Mouse (Mus musculus) heart, postnatal 36 days (tissue): ENCODE results near the gene Zfp692. TPM values are rescaled to one million over a fixed set of nuclear protein-coding genes. Genes with fewer than 3 reads are reported as not detected.
"Not testable (repeated sequence)": the region's sequence is repeated elsewhere in the genome, so short reads cannot be mapped to it uniquely, and the experiment has no call there.

Experiments
- DNase-seq, 2 experiments: peaks; one replicate each; pipeline ENCODE4 v3.0.0; 2021 to 2022
- intact Hi-C: fragments of 180-260 bp; cut with DNase I; formaldehyde crosslinking; loops from one replicate; pipeline ENCODE4 v1.15.1; 2025
- total RNA-seq, 2 experiments: library from RNA; stranded (reverse); gene quantifications; 2 replicates each; pipeline ENCODE4 v1.2.3; 2021

The Zfp692 gene
- total RNA-seq = 1 to 10 TPM; 3.1 to 4.0 TPM

DNA sequence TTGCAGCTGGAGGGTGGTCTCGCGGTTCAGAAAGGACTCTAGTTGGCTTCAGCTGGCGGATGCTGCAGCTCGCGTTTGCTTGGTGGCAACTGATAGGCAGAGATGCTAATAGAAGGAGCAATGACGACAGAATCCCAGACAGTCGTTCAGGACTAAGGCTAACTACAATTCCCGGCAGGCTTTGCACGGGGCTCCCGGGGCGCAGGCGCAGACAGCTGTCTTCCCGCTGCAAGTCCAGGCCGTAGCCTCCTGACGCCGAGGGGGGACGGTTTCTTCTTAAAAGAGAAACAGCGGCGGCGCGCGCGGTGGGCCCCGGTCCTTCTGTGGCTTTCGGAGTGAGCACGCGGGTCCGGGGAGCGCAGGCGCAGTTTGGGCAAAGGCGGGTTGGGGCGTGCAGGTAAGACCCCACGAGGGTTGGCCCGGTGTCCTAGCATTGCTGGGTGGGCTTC is at the start of gene Zfp692:
Zfp692 (plus strand) TSS at position 210 of the 449 bp plus-strand sequence.
- intact Hi-C loops = no loop called here

DNA sequence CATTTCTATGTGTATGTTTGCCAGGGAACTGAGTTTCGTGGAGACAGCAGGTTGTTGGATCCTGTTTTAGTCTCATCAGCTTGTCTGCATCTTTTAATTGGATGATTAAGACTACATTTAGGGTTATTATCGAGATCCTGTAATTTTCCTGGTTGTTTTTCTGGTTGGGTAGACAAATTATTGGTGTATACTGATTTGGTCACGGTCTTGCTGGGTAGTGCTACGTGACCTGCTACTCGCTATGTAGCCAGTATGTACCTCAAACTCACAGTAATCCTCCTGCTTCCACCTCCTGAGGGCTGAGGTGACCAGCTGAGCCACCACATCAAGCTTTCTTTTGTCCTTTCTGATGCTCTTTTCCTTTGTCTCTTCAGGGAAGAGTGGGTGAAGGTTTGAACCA is 49.1 kb upstream of the Zfp692 start:
- no peak for DNase-seq
- intact Hi-C loops = no loop called here

More for the DNA sequence above, at the start of gene Zfp692:
- peak; percentile 88 to 92 for DNase-seq

DNA sequence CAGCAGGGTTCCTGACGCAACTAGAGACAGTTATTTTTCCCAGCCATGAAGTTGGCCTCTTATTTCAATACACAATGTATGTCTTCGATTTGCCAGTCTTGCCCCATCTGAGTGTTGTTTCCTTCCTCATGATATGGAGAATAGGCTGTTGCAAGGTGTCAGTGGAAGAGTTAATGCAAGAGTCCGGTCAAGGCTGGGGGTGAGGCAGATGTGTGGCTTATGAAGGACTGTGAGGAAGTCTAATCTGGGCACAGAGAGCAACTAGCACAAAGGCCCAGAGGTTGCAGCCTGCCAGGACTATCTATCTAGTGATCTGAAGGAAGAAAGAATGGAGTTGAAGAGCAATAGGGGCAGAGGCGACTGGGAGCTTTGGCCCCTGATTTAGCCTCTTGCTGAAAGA is 46.7 kb upstream of the Zfp692 start:
- intact Hi-C loops = no loop called here
- DNase-seq = no peak

DNA sequence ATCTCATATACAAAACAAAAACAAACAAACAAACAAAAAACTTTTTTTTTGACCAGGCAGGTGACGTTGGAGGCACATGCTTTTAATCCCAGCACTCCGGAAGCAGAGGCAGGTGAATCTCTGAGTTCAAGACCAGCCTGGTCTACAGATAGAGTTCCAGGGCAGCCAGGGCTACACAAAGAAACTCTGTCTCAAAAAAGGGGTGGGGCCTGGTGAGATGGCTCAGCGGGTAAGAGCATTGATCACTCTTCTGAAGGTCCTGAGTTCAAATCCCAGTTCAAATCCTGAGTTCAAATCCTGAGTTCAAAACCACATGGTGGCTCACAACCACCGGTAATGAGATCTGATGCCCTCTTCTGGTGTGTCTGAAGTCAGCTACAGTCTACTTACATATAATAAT is 45.0 kb upstream of the Zfp692 start:
- intact Hi-C loops = no loop called here
- no peak for DNase-seq

DNA sequence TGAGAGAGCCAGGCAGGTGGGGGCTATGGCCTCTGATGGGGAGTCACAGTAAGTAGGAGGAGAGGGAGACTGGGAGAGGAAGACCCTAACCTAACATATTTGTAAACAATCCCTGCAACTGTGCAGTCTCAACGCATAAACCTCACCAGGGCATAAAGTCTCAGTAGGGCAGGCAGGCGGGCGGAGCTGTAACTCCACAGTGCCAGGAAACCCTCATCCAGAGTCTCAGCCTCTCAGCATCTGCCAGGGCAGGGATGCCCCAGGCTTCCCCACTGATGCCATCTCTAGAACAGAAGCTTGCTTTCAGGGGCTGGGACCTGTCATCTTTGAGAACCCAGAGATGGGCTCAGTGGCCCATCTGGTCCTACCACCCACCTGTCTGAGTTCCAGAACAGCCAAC is 44.5 kb upstream of the Zfp692 start:
- no peak for DNase-seq
- intact Hi-C loops = no loop called here

DNA sequence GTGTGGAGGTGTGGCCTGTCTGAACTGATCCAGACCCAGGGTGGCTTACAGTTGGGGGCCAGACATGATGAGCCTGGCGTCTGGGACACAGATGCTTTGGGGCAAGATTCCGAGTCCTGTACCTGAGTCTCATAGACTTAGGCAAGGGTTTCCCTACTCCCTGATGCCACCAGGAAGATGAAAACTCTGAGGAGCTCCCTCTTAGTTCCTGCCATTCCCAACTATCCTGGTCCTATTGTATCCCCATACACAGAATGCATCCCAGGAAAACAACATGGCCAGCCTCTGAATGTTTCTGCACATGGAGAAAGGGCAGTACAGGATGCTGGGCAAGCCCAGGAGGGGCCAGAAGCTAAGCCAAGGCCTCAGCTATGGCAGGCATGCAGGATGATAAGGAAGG is 43.4 kb upstream of the Zfp692 start:
- DNase-seq = no peak
- intact Hi-C loops = no loop called here

DNA sequence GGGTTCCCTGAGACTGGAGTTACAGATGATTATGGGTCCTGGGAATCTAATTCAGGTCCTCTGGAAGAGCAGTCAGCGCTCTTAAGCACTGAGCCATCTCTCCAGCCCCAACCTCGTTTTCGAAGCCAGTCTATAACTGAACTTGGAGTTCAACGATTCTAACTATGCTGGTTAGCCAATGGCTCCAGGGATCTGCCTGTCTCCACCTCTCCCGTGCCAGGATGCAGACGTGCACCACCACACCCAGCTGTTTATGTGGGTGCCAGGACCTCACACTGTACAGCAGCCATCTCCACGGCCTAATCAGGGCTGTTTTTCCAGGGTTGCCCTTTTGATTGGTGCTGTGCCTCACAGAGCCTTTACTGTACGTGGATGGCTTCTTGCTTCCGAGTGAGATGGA is 42.3 kb upstream of the Zfp692 start:
- intact Hi-C loops = no loop called here
- no peak for DNase-seq

DNA sequence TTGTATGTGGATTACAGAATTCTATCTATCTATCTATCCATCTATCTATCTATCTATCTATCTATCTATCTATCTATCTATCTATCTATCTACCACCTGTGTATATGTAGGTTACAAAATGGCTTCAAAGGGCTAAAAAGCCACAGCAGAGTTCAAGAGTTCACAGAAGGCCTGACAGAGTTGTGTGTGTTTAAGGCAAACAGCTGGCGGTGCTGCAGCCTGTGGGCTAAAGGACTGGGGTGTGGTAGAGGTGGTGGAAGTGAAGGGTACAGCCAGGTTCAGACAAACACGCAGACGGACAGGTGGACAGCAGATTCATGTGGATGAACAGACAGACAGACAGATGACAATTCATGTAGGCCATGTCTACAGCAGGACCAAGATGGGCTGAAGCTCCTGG is 38.6 kb upstream of the Zfp692 start:
- no peak for DNase-seq
- intact Hi-C loops = no loop called here

DNA sequence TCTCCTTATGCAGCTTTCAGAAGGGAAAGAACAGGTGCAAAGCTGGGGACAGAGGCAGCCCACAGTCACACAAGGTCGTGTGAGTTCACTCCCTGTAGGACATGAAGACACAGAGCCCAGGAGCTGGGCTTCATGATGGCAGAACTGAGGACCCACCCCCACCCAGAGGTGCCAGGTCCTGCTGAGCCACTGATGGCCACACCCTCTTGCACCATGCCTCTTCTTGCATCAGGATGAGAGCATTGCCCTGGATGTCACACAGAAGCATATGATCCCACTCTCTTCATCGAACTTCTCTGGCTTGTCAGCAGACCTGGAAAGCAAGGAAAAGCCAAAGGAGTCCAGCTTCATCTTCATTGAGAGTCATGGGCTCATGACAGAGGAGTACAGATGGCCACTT is 32.3 kb upstream of the Zfp692 start, which contains the start of gene 4930438A08Rik:
4930438A08Rik (plus strand) TSS at position 228 of the 400 bp plus-strand sequence.
- intact Hi-C loops = no loop called here
- no peak for DNase-seq

DNA sequence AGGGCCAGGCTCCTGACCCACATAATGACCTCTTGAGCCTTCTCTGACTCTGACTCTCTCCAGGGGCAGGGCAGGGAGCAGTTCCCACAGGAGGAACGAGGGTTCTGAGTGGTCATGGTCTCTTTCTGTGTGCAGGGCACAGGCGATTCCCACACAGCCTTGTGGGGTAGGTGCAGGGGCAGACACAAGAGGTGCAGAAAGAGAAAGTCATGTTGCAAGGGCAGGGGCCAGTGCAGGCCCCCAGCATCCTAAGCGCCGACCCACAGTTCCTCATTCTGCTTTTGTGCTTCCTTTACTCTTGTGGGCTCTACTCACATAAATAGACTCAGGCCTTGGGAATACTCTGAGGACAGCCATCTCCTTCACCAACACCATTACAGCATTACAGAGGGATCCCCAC is 31.1 kb upstream of the Zfp692 start:
- DNase-seq = no peak
- intact Hi-C loops = no loop called here

DNA sequence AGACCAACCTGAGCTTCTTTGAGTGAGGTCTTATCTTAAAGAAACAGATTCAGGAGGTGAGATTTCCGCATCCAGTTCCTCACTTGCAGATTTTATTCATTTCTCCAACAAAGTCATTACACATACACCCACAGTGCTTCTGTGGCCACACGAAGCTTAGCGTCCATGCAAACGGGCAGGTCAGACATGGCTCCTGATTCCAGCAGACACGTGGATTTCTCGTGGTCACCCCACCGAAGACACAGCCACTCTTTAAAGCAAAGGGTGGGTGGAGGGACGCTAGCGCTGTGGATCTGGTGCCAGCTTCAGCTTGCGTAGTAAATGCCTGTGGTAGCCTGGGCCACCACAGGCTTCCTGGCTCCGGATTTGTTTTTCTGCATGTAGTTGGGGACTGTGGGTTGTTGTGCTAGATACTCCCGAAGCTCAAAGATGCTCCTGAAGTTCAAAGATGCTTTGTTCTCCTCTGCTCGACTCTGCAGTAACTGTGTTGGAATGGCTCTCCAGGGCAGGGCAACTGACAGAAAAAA is 24.8 kb upstream of the Zfp692 start:
- no peak for DNase-seq
- intact Hi-C loops = no loop called here

DNA sequence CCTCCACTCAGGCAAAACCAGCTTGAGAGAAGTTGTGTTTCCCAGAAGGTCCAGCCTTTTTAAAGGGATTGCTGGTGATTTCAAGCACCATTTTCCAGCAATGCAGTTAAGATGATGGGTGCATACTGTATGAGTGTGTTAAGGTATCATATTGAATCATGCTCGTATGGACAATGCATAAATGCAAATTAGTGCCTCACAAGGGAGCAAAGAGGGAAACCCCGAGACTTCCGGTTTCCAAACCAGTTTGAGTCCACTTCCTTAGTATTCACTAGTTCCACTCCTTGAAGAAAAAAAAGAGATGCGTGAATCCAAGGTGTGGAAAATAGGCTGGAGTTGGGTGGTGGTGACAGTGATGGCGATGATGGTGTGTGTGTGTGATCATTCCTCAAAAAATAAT is 24.4 kb upstream of the Zfp692 start:
- intact Hi-C loops = no loop called here

DNA sequence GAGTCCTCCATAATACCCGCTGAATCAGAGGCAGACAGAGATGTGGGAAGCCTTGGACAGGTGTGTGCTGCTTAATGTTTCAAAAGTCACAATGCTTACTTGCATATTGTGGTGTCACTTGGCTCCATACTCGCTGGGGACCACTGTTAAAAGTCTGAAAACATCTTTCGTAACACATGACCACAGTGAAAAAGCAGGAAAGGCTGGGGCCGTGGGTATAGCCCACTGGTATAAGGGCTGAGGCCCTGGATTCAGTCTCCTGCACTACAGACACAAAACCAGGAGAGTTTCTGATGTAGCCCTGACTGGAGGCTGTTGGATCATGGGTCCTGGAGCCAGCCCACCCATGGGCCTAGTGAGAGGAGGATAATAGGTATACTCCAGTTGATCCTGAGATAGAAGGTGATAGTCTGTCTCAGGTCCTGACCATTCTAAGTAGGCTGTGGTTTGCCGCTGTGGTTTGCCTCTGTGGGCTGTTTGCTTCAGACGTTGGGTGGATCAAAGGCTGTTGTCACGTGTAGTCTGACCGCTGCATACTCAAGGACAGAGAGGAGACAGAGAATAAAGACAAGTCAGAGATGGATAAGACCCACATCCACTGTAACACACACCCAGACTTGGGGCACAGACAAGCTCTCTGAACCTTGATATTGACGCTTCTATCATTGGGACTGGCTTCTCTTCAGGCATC is 16.7 kb upstream of the Zfp692 start:
- DNase-seq = no peak
- intact Hi-C loops = no loop called here

More for the DNA sequence above, 24.4 kb upstream of the Zfp692 start:
- DNase-seq = no peak

DNA sequence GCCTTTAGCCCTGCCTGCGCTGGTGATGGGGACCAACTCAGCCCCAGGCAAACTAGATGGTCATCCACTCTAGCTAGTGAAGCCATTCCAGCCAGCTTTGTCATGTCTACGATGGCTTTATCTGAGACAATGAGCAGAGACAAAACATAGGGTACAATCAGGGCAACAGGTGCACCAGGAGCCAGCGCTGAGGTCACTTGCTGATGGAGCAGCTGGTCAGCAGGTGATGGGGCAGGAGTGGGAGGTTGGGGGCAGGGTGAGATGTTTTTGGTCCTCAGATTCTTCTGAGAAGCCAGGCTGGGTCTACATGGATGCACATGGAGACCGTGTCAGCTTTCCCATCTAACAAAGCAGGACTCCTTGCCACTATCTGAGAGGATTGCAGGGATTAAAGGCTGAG is 16.1 kb upstream of the Zfp692 start:
- intact Hi-C loops = no loop called here

DNA sequence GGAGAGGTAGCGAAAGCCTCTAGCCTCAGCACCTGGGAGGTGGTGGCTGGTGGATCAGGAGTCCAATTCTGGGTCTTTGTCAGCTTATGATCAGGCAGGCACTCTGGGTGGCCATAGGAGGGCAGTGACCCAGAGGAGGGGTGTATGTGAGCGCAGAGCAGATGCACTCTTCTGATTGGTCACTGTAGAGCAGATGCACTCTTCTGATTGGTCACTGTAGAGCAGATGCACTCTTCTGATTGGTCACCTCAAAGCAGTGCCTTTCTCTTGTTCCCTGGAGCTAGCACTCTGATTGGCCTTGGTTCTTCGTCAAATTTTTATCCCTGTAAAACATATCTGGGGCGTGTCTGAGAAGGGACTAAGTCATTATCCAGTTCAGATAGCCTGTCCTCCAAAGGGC is 14.1 kb upstream of the Zfp692 start:
- intact Hi-C loops = no loop called here
- no peak for DNase-seq

More for the DNA sequence above, 16.1 kb upstream of the Zfp692 start:
- no peak for DNase-seq

DNA sequence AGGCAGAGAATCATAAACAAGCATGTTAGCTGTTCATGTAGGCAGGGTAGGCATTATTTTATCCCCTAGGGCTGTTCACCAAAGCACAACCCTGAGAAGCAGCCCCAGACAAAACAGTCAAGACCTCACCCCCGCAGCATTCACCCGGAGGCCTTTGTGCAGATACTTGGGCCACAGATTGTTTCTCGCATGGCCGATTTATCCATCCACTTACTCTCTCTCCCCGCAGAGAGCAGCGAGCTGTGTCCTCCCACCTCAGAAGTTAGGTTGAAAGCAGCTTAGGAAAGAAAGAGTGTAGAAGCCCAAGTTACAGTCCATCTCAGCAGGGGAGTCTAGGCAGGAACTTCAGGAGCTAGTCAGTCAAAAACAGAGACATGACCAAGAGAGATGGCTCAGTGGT is 9.5 kb upstream of the Zfp692 start:
- intact Hi-C loops = no loop called here
- DNase-seq = no peak

DNA sequence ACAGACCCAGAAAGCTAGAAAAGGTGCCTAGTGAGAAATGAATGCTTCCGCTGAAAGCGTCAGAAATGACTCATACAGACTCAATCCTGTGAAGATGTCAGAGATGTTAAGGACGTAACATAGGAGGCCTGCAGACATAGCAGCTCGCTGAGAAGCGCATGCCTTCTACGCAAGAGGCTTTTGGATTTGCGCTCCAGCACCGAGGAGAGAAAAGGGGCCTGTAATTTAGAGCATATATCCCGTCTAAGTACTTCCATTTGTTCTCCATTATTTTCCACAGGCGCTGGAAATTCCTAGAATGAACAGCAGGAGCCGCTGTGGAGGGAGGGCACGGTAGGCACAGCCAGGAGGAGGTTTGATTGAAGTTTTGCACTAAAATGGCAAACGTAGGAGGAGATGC is 5.8 kb upstream of the Zfp692 start:
- intact Hi-C loops = loop anchor here (2.0 to 5.0 kb wide), 4 partner anchors 64 to 336 kb away; partner anchors contain the start of gene Mrpl22
- DNase-seq = peak; percentile 75 to 78

DNA sequence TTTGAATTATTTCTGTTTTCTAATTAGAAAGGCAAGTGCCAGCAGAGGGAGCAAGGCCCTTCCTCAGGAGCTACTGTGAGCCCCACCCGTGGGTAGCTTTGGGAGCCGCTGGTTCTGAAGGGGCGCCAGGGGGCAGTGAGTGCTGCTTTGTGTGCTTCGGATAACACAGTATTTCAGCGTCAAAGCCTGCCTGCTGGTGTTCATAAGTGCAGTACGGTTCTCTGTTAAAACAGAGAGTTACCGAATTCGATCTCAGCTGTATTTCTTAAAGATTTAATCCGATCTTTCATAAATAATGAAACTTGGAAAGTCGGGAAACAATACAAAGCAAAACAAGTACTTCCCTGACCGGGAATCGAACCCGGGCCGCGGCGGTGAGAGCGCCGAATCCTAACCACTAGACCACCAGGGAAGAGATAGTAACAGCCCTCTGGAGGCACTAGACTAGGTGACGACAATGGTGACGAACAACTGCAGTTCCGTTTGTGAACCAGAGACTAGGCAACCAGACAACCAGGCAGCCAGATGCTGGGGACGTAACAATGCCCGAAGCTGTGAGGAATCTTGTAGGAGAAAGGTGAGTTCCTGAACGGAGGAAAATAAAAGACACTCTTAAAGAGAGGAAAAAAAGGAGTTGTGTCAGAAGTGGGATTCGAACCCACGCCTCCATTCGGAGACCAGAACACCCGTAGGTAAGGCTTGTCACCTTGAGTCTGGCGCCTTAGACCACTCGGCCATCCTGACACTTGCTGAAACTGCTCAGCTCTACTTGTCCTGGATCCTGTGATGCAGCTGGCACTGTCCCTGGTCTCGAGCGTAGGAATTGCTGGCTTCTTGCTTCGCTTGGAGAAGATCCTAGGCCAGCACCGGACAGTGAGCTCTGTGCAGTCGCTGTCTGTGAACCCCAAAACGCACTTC is 4.8 kb upstream of the Zfp692 start:
- intact Hi-C loops = loop anchor here (1.0 to 5.0 kb wide), 5 partner anchors 20 to 335 kb away; partner anchors contain the start of gene Mrpl22
- peak; percentile 99 for DNase-seq

DNA sequence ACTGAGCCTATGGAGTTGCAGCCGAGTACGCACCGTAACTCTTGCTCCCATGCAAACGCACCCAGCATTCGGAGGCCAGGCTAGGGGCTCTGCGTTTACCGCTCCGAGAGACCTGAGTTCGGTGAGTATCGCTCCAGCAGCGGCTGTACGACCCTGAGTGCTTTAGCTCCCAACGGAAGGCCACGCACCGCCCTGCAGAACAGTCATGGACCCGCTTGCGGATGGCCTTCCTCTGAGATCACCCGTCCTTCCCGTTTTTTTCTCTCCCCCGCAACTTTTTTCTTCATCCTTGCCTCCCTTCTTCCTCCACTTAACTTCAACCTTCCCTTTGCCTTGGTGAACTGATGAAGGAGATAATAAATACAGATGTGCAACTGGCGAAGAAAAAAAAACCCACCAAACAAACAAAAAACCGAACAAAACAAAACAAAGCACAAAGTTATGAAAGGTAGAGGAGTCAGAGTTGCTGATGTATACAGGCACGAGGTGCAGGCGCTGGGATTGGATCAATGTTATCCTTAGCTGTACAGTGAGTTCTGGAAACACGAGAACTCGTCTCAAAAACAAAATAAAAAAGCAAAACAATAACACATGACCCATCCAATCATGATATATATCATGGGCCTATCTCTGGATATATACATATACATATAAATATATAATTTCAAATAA is 4.0 kb upstream of the Zfp692 start:
- DNase-seq = no peak
- intact Hi-C loops = loop anchor here (1.0 to 5.0 kb wide), 4 partner anchors 19 to 334 kb away; partner anchors contain the start of gene Mrpl22

DNA sequence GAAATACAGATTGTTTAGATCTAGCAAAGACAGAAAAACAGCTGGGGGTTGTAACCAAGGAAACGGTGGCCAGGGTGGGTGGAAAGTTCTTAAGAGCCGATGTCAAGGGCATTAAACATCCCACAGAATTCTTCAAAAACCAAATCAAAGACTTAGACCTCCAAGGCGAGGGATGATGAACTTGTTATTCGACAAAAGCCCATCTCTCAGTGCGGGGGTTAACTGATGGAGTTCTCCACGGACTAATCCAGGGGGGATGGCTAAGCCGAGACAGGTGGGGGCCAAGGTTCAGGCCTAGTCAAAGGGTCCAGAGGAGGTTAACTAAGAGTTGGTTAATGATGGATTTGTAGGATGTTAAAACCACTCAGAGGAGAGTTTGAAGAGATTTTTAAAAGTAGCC is 3.3 kb upstream of the Zfp692 start:
- intact Hi-C loops = loop anchor here (5.0 kb wide), 3 partner anchors 66 to 334 kb away; partner anchors contain the start of gene Mrpl22
- DNase-seq = no peak

DNA sequence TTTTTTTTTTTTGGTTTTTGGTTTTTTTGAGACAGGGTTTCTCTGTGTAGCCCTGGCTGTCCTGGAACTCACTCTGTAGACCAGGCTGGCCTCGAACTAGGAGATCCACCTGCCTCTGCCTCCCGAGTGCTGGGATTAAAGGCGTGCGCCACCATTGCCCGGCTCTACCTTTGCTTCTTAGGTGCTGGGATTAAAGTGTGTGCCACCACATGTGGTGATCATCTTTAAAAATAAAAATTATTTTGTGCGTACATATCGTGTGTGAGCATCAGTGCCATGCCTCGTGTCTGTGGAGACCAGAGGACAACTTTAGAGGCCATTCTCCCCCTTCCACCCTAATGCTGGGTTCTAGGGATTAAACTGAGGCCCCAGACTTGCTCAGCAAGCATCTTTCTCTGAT is 1.6 kb upstream of the Zfp692 start:
- DNase-seq, intact Hi-C loops: not testable (repeated sequence)
